Mouse (Mus musculus) MEL (cell line): ENCODE results near the gene Frmd4a. TPM values are rescaled to one million over a fixed set of nuclear protein-coding genes. Genes with fewer than 3 reads are reported as not detected.

Experiments used
- DNase-seq: peaks from one replicate; pipeline ENCODE4 v3.0.0; 2011; ENCODE audit warnings: low read depth, low spot score
- H3K27ac ChIP-seq: 2 replicates; pipeline ENCODE4 v1.5.1; 2012; ENCODE audit warnings: low read depth, mild to moderate bottlenecking, control low read depth, low read length, moderate library complexity; ENCODE audit not compliant: control insufficient read depth
- H3K27me3 ChIP-seq, 2 experiments: fragments of 150-350 bp in 1 of 2; sonication (generic) in 1 of 2; 2 replicates each; pipeline ENCODE4 v1.6.1; 2012; ENCODE audit warnings: low read length in 2 of 2, mild to moderate bottlenecking in 2 of 2, improper control_type of control experiment in 1 of 2, moderate library complexity in 1 of 2; ENCODE audit not compliant: insufficient read depth in 2 of 2, control insufficient read depth in 1 of 2
- H3K36me3 ChIP-seq, 2 experiments: 2 replicates each; pipeline ENCODE4 v1.6.1; 2012 to 2014; ENCODE audit warnings: low read length in 2 of 2, improper control_type of control experiment in 1 of 2, inconsistent platforms in 1 of 2, mild to moderate bottlenecking in 1 of 2; ENCODE audit not compliant: insufficient read depth in 2 of 2, control insufficient read depth in 1 of 2
- H3K4me1 ChIP-seq, 2 experiments: fragments of 150-350 bp in 1 of 2; sonication (generic) in 1 of 2; 2 replicates each; pipeline ENCODE4 v1.6.1; 2012; ENCODE audit warnings: low read length in 2 of 2, improper control_type of control experiment in 1 of 2, mild to moderate bottlenecking in 1 of 2; ENCODE audit not compliant: insufficient read depth in 2 of 2, control insufficient read depth in 1 of 2
- H3K4me3 ChIP-seq, 2 experiments: fragments of 150-350 bp in 1 of 2; sonication (generic) in 1 of 2; 2 replicates each; pipeline ENCODE4 v1.5.1; 2012; ENCODE audit warnings: low read depth in 2 of 2, low read length in 2 of 2, mild to moderate bottlenecking in 2 of 2, moderate library complexity in 2 of 2, control low read depth in 1 of 2, improper control_type of control experiment in 1 of 2; ENCODE audit not compliant: control insufficient read depth in 1 of 2, insufficient read depth in 1 of 2
- H3K79me2 ChIP-seq: 2 replicates; pipeline ENCODE4 v1.6.1; 2012; ENCODE audit warnings: mild to moderate bottlenecking, low read length, moderate library complexity; ENCODE audit not compliant: control insufficient read depth, poor library complexity, insufficient read depth
- H3K9ac ChIP-seq: 2 replicates; pipeline ENCODE4 v1.6.1; 2012; ENCODE audit warnings: low read depth, mild to moderate bottlenecking, control low read depth, low read length, moderate library complexity; ENCODE audit not compliant: control insufficient read depth, poor library complexity, severe bottlenecking
- H3K9me3 ChIP-seq: fragments of 150-350 bp; sonication (generic); replicated peaks from 2 replicates; pipeline ENCODE4 v1.6.1; 2012; ENCODE audit warnings: mild to moderate bottlenecking, low read length, improper control_type of control experiment, moderate library complexity; ENCODE audit not compliant: insufficient read depth
- CHD1 ChIP-seq: IDR thresholded peaks from 2 replicates; pipeline ENCODE4 v1.6.1; 2012; ENCODE audit warnings: low read depth, mild to moderate bottlenecking, inconsistent platforms, low read length, improper control_type of control experiment
- CHD2 ChIP-seq: IDR thresholded peaks from 2 replicates; pipeline ENCODE4 v1.6.1; 2011; ENCODE audit warnings: low read length, improper control_type of control experiment
- CTCF ChIP-seq, 3 experiments: IDR thresholded peaks in 2 of 3; conservative IDR thresholded peaks in 1 of 3; 2 replicates each; pipeline ENCODE4 v1.5.1; 2011 to 2012; ENCODE audit warnings: low read length in 3 of 3, low read depth in 2 of 3, mild to moderate bottlenecking in 2 of 3, improper control_type of control experiment in 1 of 3, inconsistent platforms in 1 of 3, mixed read lengths in 1 of 3, moderate library complexity in 1 of 3; ENCODE audit not compliant: control insufficient read depth in 1 of 3, insufficient read depth in 1 of 3, poor library complexity in 1 of 3, severe bottlenecking in 1 of 3
- E2F4 ChIP-seq: IDR thresholded peaks from 2 replicates; pipeline ENCODE4 v1.6.1; 2011; ENCODE audit warnings: low read depth, low read length, improper control_type of control experiment, borderline replicate concordance
- EP300 ChIP-seq, 2 experiments: IDR thresholded peaks; 2 replicates each; pipeline ENCODE4 v1.6.1; 2011; ENCODE audit warnings: improper control_type of control experiment in 2 of 2, low read length in 2 of 2, low read depth in 1 of 2, mild to moderate bottlenecking in 1 of 2
- ETS1 ChIP-seq: IDR thresholded peaks from 2 replicates; pipeline ENCODE4 v1.6.1; 2012; ENCODE audit warnings: low read depth, mild to moderate bottlenecking, inconsistent platforms, low read length, improper control_type of control experiment, moderate library complexity
- JUND ChIP-seq: IDR thresholded peaks from 2 replicates; pipeline ENCODE4 v1.6.1; 2011; ENCODE audit warnings: low read depth, mild to moderate bottlenecking, improper control_type of control experiment, low read length
- MAX ChIP-seq: IDR thresholded peaks from 2 replicates; pipeline ENCODE4 v1.6.1; 2011; ENCODE audit warnings: low read length, improper control_type of control experiment
- MAZ ChIP-seq: IDR thresholded peaks from 2 replicates; pipeline ENCODE4 v1.6.1; 2012; ENCODE audit warnings: low read depth, mild to moderate bottlenecking, inconsistent platforms, low read length, improper control_type of control experiment
- MEF2A ChIP-seq: IDR thresholded peaks from 2 replicates; pipeline ENCODE4 v1.6.1; 2014; ENCODE audit warnings: low read depth, mild to moderate bottlenecking, inconsistent platforms, low read length, improper control_type of control experiment; ENCODE audit not compliant: poor library complexity, insufficient replicate concordance, severe bottlenecking; ENCODE audit errors: extremely low read depth
- NELFE ChIP-seq: IDR thresholded peaks from 2 replicates; pipeline ENCODE4 v1.6.1; 2011; ENCODE audit warnings: low read depth, low read length, improper control_type of control experiment
- NRF1 ChIP-seq: IDR thresholded peaks from 2 replicates; pipeline ENCODE4 v1.6.1; 2014; ENCODE audit warnings: low read depth, mild to moderate bottlenecking, inconsistent platforms, low read length, improper control_type of control experiment, moderate library complexity; ENCODE audit not compliant: poor library complexity, insufficient read depth, severe bottlenecking
- POLR2A ChIP-seq, 2 experiments: IDR thresholded peaks; 2 replicates each; pipeline ENCODE4 v1.6.1; 2011 to 2012; ENCODE audit warnings: low read length in 2 of 2, mild to moderate bottlenecking in 2 of 2, control low read depth in 1 of 2, improper control_type of control experiment in 1 of 2, low read depth in 1 of 2, moderate library complexity in 1 of 2; ENCODE audit not compliant: control insufficient read depth in 1 of 2, insufficient read depth in 1 of 2, poor library complexity in 1 of 2
- POLR2AphosphoS5 ChIP-seq: IDR thresholded peaks from 2 replicates; pipeline ENCODE4 v1.6.1; 2012; ENCODE audit warnings: low read depth, borderline replicate concordance, mild to moderate bottlenecking, inconsistent platforms, low read length, moderate library complexity, mixed read lengths
- RAD21 ChIP-seq: IDR thresholded peaks from 2 replicates; pipeline ENCODE4 v1.6.1; 2011; ENCODE audit warnings: mild to moderate bottlenecking, low read depth, low read length, improper control_type of control experiment
- RCOR1 ChIP-seq: IDR thresholded peaks from 2 replicates; pipeline ENCODE4 v1.6.1; 2012; ENCODE audit warnings: low read depth, mild to moderate bottlenecking, inconsistent platforms, low read length, improper control_type of control experiment
- SMC3 ChIP-seq: IDR thresholded peaks from 2 replicates; pipeline ENCODE4 v1.6.1; 2011; ENCODE audit warnings: low read depth, low read length, improper control_type of control experiment
- UBTF ChIP-seq: IDR thresholded peaks from 2 replicates; pipeline ENCODE4 v1.6.1; 2012; ENCODE audit warnings: low read depth, mild to moderate bottlenecking, inconsistent platforms, low read length, improper control_type of control experiment, moderate library complexity, borderline replicate concordance; ENCODE audit not compliant: insufficient read depth
- USF1 ChIP-seq: IDR thresholded peaks from 2 replicates; pipeline ENCODE4 v1.6.1; 2014; ENCODE audit warnings: low read depth, mild to moderate bottlenecking, inconsistent platforms, low read length, improper control_type of control experiment, moderate library complexity
- USF2 ChIP-seq, 2 experiments: IDR thresholded peaks; 2 replicates each; pipeline ENCODE4 v1.6.1; 2011 to 2012; ENCODE audit warnings: improper control_type of control experiment in 2 of 2, low read length in 2 of 2, borderline replicate concordance in 1 of 2, inconsistent platforms in 1 of 2, low read depth in 1 of 2, mild to moderate bottlenecking in 1 of 2; ENCODE audit not compliant: insufficient read depth in 1 of 2
- ZC3H11A ChIP-seq: IDR thresholded peaks from 2 replicates; pipeline ENCODE4 v1.6.1; 2012; ENCODE audit warnings: low read depth, mild to moderate bottlenecking, inconsistent platforms, low read length, improper control_type of control experiment
- ZNF384 ChIP-seq: IDR thresholded peaks from 2 replicates; pipeline ENCODE4 v1.6.1; 2012; ENCODE audit warnings: low read depth, mild to moderate bottlenecking, inconsistent platforms, low read length, improper control_type of control experiment
- polyA plus RNA-seq, 2 experiments: library from polyadenylated mRNA; stranded (reverse) in 1 of 2; unstranded in 1 of 2; fragments of >175 nt in 1 of 2; fragments of >200 nt in 1 of 2; gene quantifications; 2 replicates each; pipeline versions ENCODE4 v1.2.1 to v1.2.4; 2012; ENCODE audit warnings: low replicate concordance in 2 of 2, low read depth in 1 of 2; ENCODE audit not compliant: insufficient read length in 2 of 2, insufficient read depth in 1 of 2, missing spikeins in 1 of 2
- total RNA-seq: library from RNA; depleted of rRNA; stranded (reverse); fragments of 300-350 nt; gene quantifications from 2 replicates; pipeline ENCODE4 v1.2.3, GENCODE M21; 2012

The Frmd4a gene
- total and polyA plus RNA-seq, 3 experiments: 6.4 to 14.4 TPM; not detected in 1

- no peak overlapping the region for H3K4me3 ChIP-seq
- no peak for DNase-seq
- TF ChIP-seq CTCF (IDR thresholded peaks at IDR 0.05 in 2 of 3, conservative IDR thresholded peaks at IDR 0.05 in 1 of 3; ENCODE audit: control insufficient read depth in 1 of 3, insufficient read depth in 1 of 3, low read depth in 2 of 3, low read length in 3 of 3, poor library complexity in 1 of 3, severe bottlenecking in 1 of 3): peak in 2 of 3 experiments; percentile 4 to 13; a peak in 2 of 6 replicates
- no peak for TF ChIP-seq USF1
- TF ChIP-seq POLR2A (IDR thresholded peaks at IDR 0.05; ENCODE audit: control insufficient read depth in 1 of 2, insufficient read depth in 1 of 2, low read depth in 1 of 2, low read length in 2 of 2, poor library complexity in 1 of 2): no peak
- TF ChIP-seq, all 39 proteins: peak for 1
- Histone ChIP-seq H3K9ac (no peak overlapping the region), H3K36me3 (peaks cover 13 to 21% of the 10 kb centered on the region in 2 experiments), H3K79me2 (peaks cover 15% of the 10 kb centered on the region), H3K4me1 (peaks cover 3 to 8% of the 10 kb centered on the region in 2 experiments; a peak in 3 of 4 replicates), H3K27ac (no peak overlapping the region), H3K9me3 (no peaks in the 10 kb centered on the region), H3K27me3 (no peaks in the 10 kb centered on the region)
These were observed 627.5 kb downstream of the Frmd4a start for GRCm38 (mm10) chr2:4645066-4645465.

DNA sequence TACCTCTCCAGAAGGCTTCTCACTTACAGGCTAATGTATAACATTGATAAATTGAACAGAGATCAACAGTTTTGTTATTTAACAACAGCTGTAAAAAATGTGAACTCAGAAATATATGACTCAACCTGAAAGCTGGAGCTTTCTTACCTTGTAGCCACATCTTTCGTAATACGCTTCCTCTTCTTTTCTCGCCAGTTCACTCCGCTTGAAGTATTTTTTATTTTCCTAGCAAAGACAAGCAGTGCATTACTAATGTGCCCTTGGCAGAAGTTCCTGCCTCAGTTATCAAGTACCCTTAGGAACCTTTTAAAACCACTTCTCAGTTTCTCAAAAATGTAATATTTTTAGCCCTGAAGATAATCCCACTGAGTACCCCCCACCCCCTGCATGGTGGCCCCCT, 630.6 kb downstream of the Frmd4a start:
- peaks cover 31% of the 10 kb centered on the region for H3K79me2 ChIP-seq
- DNase-seq: peak; percentile 73
- H3K4me3 ChIP-seq: no peak overlapping the region
- H3K36me3 ChIP-seq: peaks cover 13 to 14% of the 10 kb centered on the region in 2 experiments
- no peaks in the 10 kb centered on the region for H3K27me3 ChIP-seq
- no peak for TF ChIP-seq E2F4
- 0 out of 2 replicates have a peak, but pooled peaks have one; percentile 47 for TF ChIP-seq JUND
- peak; percentile 18; a peak in 2 of 4 replicates for TF ChIP-seq EP300 (IDR thresholded peaks at IDR 0.05; ENCODE audit: low read depth in 1 of 2, low read length in 2 of 2)
- peak; percentile 66 for TF ChIP-seq ETS1
- no peak for TF ChIP-seq MAZ
- TF ChIP-seq, all 39 proteins: peak for 3
- Histone ChIP-seq H3K4me1 (peaks cover 6 to 10% of the 10 kb centered on the region in 2 experiments), H3K27ac (0 out of 2 replicates have a peak overlapping the region, but pooled peaks have one; percentile 20), H3K9ac (no peak overlapping the region), H3K9me3 (no peaks in the 10 kb centered on the region)

DNA sequence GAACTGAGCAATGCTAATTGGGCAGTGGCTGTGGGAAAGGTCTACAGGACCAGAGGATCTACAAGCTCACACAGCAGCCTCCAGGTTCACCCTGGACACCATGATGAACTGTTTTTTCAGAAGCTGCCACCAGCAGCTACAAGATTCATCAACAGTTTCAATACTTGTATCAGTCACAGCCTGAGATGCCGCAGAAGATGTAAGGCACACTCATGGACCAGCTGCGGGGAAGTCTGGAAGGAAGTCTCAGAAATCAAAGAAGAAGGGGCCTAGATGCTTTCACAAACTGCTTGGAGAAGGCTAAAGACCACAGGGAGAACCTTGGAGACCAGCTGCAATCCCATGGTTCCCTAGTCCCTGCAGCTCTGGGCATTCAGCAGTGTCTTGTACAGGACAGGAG, 632.1 kb downstream of the Frmd4a start:
- no peaks in the 10 kb centered on the region for H3K9me3 ChIP-seq
- no peak overlapping the region for H3K9ac ChIP-seq
- H3K4me1 ChIP-seq: peaks cover 6 to 10% of the 10 kb centered on the region in 2 experiments
- H3K27ac ChIP-seq: no peak overlapping the region
- H3K79me2 ChIP-seq: peaks cover 31% of the 10 kb centered on the region
- no peak for DNase-seq
- no peak overlapping the region for H3K4me3 ChIP-seq
- TF ChIP-seq NELFE (no peak), JUND (no peak), MEF2A (no peak), USF1 (no peak), RCOR1 (no peak), USF2 (IDR thresholded peaks at IDR 0.05; ENCODE audit: borderline replicate concordance in 1 of 2, insufficient read depth in 1 of 2, low read depth in 1 of 2, low read length in 2 of 2) (no peak), ZC3H11A (no peak), CHD1 (no peak), SMC3 (no peak), UBTF (no peak), ETS1 (no peak), POLR2AphosphoS5 (no peak), CHD2 (no peak), NRF1 (no peak), MAX (no peak), RAD21 (no peak), ZNF384 (no peak)
- H3K27me3 ChIP-seq: no peaks in the 10 kb centered on the region
- peaks cover 8 to 13% of the 10 kb centered on the region in 2 experiments for H3K36me3 ChIP-seq
